Mouse (Mus musculus) gastrocnemius, postnatal 36 days (tissue): ENCODE results near the gene Mid1. TPM values are rescaled to one million over a fixed set of nuclear protein-coding genes. Genes with fewer than 3 reads are reported as not detected.
"Not testable (repeated sequence)": the region's sequence is repeated elsewhere in the genome, so short reads cannot be mapped to it uniquely, and the experiment has no call there.

Source experiments
- DNase-seq, 2 experiments: peaks; one replicate each; pipeline ENCODE4 v3.0.0; 2022
- intact Hi-C: fragments of 180-260 bp; cut with DNase I; formaldehyde crosslinking; loops from one replicate; pipeline ENCODE4 v1.15.1; 2025
- total RNA-seq, 2 experiments: library from RNA; stranded (reverse); gene quantifications; 2 replicates each; pipeline ENCODE4 v1.2.3; 2021

The Mid1 gene
- total RNA-seq, 2 experiments from 2014 or later = 5.5 to 7.2 TPM

DNA sequence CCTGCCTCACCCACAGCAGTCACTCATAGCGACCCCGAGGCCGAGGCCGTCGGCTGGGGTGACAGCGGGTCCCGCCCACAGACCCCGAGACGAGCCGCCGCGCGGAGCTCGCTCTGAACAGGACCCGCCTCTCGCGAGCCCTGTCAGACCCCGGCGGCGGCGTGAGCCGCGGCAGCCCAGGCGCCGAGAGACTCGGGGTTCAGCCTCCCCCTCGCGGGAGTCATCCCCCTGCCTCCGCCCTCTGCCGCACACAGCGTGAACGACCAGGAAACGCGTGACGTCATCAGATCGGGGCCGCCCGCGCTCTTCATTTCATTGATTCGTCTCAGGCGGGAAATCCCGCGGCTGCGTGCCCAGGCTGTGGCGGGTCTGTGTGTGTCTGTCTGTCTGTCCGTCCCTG lies 311.9 kb downstream of the Mid1 start:
- intact Hi-C loops = not testable (repeated sequence)

DNA sequence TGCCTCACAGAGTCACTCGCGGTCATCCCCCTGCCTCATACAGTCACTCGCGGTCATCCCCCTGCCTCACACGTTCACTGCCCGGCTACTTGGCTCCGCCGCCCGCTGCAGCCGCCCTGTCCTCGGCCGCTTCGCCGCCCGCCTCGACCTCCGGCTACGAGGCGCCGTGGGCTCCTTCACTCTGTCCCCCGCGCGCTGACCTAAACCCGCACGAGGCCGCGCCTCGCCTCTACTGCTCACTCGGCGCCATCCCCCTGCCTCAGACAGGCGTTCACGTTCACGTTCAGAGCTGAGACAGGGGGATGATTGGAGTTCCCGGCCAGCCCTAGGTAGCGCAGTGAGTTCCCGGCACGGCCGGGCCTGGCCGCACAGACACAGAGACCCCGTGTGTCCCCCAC lies 312.5 kb downstream of the Mid1 start:
- intact Hi-C loops, DNase-seq: not testable (repeated sequence)

More for the DNA sequence above, 311.9 kb downstream of the Mid1 start:
- peak; percentile 67 to 69 for DNase-seq

DNA sequence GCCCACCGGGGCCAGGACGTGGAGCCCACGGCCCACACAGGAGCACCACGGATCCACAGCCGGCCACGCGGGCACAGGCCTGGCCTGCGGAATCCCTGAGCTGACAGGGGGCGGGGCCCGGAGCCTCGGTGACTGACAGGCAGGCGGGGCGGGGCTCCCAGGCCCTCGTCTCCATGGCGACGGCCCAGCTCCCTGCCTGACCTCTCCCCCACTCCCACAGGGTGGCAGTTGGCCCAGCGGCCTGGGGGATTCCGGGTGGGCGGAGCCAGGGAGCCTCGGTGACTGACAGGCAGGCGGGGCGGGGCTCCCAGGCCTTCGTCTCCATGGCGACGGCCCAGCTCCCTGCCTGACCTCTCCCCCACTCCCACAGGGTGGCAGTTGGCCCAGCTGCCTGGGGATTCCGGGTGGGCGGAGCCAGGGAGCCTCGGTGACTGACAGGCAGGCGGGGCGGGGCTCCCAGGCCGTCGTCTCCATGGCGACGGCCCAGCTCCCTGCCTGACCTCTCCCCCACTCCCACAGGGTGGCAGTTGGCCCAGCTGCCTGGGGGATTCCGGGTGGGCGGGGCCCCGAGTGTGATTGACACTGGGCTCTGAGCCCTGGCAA lies 313.0 kb downstream of the Mid1 start:
- intact Hi-C loops = not testable (repeated sequence)
- peak; percentile 100 for DNase-seq

DNA sequence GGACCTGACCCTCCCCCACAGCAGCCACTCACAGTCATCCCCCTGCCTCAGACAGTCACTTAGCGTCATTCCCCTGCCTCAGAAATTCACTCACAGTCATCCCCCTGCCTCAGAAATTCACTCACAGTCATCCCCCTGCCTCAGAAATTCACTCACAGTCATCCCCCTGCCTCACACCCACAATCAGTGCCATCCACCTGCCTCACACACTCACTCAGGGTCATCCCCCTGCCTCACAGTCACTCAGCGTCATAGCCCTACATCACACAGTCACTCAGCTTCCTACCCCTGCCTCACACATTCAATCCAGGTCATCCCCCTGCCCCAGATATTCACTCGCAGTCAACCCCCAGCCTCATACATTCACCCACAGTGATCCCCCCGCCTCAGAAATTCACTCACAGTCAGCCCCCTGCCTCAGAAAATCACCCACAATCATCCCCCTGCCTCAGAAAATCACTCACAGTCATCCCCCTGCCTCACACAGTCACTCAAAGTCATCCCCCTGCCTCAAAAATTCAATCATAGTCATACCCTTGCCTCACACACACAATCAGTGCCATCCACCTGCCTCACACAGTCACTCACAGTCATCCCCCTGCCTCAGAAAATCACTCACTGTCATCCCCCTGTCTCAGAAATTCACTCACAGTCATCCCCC lies 313.7 kb downstream of the Mid1 start:
- intact Hi-C loops, DNase-seq: not testable (repeated sequence)

DNA sequence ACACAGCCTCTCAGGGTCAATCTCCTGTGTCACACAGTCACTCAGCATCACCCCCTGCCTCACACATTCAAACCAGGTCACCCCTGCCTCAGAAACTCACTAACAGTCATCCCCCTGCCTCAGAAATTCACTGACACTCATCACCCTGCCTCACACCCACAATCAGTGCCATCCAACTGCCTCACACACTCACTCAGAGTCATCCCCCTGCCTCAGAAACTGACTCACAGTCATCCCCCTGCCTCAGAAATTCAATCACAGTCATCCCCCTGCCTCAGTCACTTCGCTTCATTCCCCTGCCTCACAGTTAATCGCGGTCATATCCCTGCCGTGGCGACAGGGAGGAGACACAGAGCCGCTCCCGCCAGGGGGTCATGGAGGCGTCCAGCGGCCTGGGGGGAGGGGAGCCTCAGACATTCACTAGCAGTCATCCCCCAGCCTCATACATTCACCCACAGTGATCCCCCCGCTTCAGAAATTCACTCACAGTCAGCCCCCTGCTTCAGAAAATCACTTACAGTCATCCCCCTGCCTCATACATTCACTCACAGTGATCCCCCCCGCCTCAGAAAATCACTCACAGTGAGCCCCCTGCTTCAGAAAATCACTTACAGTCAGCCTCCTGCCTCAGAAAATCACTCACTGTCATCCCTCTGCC lies 314.4 kb downstream of the Mid1 start:
- DNase-seq, intact Hi-C loops: not testable (repeated sequence)

DNA sequence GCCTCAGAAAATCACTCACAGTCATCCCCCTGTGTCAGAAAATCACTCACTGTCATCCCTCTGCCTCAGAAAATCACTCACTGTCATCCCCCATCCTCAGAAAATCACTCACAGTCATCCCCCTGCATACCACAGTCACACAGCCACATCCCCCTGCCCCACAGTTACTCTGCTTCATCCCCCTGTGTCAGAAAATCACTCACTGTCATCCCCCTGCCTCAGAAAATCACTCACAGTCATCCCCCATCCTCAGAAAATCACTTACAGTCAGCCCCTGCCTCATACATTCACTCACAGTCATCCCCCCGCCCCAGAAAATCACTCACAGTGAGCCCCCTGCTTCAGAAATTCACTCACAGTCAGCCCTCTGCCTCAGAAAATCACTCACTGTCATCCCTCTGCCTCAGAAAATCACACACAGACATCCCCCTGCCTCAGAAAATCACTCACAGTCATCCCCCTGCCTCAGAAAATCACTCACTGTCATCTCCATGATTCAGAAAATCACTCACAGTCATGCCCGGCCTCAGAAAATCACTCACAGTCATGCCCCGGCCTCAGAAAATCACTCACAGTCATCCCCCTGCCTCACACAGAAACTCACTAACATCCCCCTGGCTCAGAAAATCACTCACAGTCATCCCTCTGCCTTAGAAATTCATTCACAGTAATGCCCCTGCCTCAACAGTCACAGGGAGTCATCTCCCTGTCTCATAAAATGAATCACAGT lies 315.1 kb downstream of the Mid1 start:
- intact Hi-C loops, DNase-seq: not testable (repeated sequence)

DNA sequence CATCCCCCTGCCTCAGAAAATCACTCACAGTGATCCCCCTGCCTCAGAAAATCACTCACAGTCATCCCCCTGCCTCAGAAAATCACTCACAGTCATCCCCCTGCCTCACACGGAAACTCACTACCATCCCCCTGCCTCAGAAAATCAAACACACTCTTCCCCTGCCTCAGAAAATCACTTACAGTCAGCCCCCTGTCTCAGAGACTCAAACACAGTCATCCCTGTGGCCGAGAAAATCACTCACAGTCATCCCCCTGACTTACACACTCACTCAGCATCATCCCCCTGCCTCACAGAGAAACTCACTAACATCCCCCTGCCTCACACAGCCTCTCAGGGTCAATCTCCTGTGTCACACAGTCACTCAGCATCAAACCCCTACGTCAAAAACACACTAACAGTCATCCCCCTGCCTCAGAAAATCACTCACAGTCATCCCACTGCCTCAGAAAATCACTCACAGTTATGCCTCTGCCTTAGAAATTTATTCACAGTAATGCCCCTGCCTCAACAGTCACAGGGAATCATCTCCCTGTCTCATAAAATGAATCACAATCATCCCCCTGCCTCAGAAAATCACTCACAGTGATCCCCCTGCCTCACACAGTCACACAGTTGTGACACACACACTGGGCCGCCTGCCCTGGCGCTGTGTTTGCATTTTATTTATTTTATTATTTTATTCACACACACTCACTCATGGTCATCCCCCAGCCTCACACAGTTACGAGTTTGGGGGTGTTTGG lies 315.8 kb downstream of the Mid1 start:
- intact Hi-C loops, DNase-seq: not testable (repeated sequence)

DNA sequence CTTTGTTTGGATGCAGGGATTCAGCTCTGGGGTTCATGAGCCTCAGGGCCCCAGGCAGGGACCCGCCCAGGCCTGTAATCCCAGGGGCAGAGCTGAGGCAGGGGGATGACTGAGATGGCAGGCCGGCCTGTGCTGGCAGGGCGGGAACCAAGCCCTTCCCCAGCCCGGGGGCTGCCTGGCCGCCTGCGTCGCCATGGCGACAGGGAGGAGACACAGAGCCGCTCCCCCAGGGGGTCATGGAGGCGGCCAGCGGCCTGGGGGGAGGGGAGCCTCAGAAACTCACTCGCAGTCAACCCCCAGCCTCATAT lies 316.3 kb downstream of the Mid1 start:
- intact Hi-C loops = not testable (repeated sequence)

DNA sequence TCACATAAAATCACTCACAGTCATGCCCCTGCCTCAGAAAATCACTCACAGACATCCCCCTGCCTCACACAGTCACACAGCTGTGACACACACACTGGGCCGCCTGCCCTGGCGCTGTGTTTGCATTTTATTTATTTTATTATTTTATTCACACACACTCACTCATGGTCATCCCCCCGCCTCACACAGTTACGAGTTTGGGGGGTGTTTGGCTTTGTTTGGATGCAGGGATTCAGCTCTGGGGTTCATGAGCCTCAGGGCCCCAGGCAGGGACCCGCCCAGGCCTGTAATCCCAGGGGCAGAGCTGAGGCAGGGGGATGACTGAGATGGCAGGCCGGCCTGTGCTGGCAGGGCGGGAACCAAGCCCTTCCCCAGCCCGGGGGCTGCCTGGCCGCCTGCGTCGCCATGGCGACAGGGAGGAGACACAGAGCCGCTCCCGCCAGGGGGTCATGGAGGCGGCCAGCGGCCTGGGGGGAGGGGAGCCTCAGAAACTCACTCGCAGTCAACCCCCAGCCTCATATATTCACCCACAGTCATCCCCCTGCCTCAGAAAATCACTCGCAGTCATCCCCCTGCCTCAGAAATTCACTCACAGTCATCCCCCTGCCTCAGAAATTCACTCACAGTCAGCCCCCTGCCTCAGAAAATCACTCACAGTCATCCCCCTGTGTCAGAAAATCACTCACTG lies 317.7 kb downstream of the Mid1 start:
- DNase-seq, intact Hi-C loops: not testable (repeated sequence)

More for the DNA sequence above, 316.3 kb downstream of the Mid1 start:
- not testable (repeated sequence) for DNase-seq

DNA sequence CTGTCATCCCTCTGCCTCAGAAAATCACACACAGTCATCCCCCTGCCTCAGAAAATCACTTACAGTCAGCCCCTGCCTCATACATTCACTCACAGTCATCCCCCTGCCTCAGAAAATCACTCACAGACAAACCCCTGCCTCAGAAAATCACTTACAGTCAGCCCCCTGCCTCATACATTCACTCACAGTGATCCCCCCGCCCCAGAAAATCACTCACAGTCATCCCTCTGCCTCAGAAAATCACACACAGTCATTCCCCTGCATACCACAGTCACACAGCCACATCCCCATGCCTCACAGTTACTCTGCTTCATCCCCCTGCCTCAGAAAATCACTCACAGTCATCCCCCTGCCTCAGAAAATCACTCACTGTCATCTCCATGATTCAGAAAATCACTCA lies 318.5 kb downstream of the Mid1 start:
- DNase-seq, intact Hi-C loops: not testable (repeated sequence)

DNA sequence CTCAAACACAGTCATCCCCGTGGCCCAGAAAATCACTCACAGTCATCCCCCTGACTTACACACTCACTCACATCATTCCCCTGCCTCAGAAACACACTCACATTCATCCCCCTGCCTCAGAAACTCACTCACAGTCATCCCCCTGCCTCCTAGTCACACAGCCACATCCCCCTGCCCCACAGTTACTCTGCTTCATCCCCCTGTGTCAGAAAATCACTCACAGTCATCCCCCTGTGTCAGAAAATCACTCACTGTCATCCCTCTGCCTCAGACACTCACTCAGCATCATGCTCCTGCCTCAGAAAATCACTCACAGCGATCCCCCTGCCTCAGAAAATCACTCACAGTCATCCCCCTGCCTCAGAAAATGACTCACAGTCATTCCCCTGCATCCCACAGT lies 319.2 kb downstream of the Mid1 start:
- DNase-seq, intact Hi-C loops: not testable (repeated sequence)

DNA sequence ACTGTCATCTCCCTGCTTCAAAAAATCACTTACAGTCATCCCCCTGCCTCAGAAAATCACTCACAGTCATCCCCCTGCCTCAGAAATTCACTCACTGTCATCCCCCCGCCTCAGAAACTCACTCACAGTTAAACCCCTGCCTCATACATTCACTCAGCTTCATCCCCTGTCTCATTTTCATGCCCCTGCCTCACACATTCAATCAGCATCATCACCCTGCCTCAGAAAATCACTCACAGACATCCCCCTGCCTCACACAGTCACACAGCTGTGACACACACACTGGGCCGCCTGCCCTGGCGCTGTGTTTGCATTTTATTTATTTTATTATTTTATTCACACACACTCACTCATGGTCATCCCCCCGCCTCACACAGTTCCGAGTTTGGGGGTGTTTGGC lies 319.8 kb downstream of the Mid1 start:
- DNase-seq, intact Hi-C loops: not testable (repeated sequence)

DNA sequence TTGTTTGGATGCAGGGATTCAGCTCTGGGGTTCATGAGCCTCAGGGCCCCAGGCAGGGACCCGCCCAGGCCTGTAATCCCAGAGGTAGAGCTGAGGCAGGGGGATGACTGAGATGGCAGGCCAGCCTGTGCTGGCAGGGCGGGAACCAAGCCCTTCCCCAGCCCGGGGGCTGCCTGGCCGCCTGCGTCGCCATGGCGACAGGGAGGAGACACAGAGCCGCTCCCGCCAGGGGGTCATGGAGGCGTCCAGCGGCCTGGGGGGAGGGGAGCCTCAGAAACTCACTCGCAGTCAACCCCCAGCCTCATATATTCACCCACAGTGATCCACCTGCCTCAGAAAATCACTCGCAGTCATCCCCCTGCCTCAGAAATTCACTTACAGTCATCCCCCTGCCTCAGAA lies 320.2 kb downstream of the Mid1 start:
- intact Hi-C loops, DNase-seq: not testable (repeated sequence)

DNA sequence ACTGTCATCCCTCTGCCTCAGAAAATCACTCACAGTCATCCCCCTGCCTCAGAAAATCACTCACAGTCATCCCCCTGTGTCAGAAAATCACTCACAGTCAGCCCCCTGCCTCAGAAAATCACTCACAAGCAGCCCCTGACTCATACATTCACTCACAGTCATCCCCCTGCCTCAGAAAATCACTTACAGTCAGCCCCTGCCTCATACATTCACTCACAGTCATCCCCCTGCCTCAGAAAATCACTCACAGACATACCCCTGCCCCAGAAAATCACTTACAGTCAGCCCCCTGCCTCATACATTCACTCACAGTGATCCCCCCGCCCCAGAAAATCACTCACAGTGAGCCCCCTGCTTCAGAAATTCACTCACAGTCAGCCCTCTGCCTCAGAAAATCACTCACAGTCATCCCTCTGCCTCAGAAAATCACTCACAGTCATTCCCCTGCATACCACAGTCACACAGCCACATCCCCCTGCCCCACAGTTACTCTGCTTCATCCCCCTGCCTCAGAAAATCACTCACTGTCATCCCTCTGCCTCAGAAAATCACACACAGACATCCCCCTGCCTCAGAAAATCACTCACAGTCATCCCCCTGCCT lies 320.8 kb downstream of the Mid1 start:
- intact Hi-C loops, DNase-seq: not testable (repeated sequence)

DNA sequence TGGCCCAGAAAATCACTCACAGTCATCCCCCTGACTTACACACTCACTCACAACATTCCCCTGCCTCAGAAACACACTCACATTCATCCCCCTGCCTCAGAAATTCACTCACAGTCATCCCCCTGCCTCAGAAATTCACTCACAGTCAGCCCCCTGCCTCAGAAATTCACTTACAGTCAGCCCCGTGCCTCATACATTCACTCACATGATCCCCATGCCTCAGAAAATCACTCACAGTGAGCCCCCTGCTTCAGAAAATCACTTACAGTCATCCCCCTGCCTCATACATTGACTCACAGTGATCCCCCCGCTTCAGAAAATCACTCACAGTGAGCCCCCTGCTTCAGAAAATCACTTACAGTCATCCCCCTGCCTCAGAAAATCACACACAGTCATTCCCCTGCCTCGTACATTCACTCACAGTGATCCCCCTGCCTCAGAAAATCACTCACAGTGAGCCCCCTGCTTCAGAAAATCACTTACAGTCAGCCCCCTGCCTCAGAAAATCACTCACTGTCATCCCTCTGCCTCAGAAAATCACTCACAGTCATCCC lies 321.8 kb downstream of the Mid1 start:
- DNase-seq, intact Hi-C loops: not testable (repeated sequence)

DNA sequence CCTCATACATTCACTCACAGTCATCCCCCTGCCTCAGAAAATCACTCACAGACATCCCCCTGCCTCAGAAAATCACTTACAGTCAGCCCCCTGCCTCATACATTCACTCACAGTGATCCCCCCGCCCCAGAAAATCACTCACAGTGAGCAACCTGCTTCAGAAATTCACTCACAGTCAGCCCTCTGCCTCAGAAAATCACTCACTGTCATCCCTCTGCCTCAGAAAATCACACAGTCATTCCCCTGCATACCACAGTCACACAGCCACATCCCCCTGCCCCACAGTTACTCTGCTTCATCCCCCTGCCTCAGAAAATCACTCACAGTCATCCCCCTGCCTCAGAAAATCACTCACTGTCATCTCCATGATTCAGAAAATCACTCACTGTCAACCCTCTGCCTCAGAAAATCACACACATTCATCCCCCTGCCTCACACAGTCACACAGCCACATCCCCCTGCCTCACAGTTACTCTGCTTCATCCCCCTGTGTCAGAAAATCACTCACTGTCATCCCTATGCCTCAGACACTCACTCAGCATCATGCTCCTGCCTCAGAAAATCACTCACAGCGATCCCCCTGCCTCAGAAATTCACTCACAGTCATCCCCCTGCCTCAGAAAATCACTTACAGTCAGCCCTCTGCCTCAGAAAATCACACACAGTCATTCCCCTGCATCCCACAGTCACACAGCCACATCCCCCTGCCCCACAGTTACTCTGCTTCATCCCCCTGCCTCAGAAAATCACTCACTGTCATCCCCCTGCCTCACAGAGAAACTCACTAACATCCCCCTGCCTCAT lies 322.6 kb downstream of the Mid1 start:
- not testable (repeated sequence) for DNase-seq

DNA sequence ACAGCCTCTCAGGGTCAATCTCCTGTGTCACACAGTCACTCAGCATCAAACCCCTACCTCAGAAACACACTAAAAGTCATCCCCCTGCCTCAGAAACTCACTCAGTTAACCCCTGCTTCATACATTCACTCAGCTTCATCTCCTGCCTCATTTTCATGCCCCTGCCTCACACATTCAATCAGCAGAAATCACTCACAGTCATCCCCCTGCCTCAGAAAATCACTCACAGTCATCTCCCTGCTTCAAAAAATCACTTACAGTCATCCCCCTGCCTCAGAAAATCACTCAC lies 323.1 kb downstream of the Mid1 start:
- DNase-seq, intact Hi-C loops: not testable (repeated sequence)

More for the DNA sequence above, 322.6 kb downstream of the Mid1 start:
- intact Hi-C loops = not testable (repeated sequence)

DNA sequence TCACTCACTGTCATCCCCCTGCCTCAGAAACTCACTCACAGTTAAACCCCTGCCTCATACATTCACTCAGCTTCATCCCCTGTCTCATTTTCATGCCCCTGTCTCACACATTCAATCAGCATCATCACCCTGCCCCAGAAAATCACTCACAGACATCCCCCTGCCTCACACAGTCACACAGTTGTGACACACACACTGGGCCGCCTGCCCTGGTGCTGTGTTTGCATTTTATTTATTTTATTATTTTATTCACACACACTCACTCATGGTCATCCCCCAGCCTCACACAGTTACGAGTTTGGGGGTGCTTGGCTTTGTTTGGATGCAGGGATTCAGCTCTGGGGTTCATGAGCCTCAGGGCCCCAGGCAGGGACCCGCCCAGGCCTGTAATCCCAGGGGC lies 323.6 kb downstream of the Mid1 start:
- intact Hi-C loops, DNase-seq: not testable (repeated sequence)
